Mouse (Mus musculus) hindbrain, embryonic 13.5 days (tissue): ENCODE data around the gene Cyp26c1. TPM values are rescaled to one million over a fixed set of nuclear protein-coding genes. Genes with fewer than 3 reads are reported as not detected.

Experiments used
- polyA plus RNA-seq: library from polyadenylated mRNA; unstranded; fragments of >200 nt; fragmentation: Nextera tagmentation; extraction: Ambion mirVana; gene quantifications from 2 replicates; pipeline ENCODE4 v1.2.1, GENCODE M21; 2015

Cyp26c1 gene
- polyA plus RNA-seq, 1 experiment from 2014 or later = not detected

Other genes starting within 250 kb of the Cyp26c1 start
- 15.1 and 15.2 TPM in 2 replicates for gene Exoc6, start 135.2 kb upstream of the Cyp26c1 start, polyA plus RNA-seq
- gene Cyp26a1, start 12.2 kb downstream of the Cyp26c1 start, polyA plus RNA-seq = 0.23 and 0.56 TPM in 2 replicates